Mouse (Mus musculus) stomach, postnatal 0 days (tissue): Measurements from ENCODE around the gene Tox4. TPM values are rescaled to one million over a fixed set of nuclear protein-coding genes. Genes with fewer than 3 reads are reported as not detected.

Source experiments
- ATAC-seq: fragments of 200-750 bp; cut with Nextera tagmentation; 2 replicates; pipeline ENCODE4 v1.8.0; 2017; ENCODE audit not compliant: low FRiP score, low TSS enrichment
- DNase-seq: peaks from one replicate; pipeline ENCODE4 v3.0.0-alpha.2; 2016; ENCODE audit warnings: low spot score
- H3K27ac ChIP-seq: fragments of 300-500 bp; sonication (generic); replicated peaks from 2 replicates; pipeline ENCODE4 v1.5.1; 2014; ENCODE audit warnings: mild to moderate bottlenecking, control low read depth
- H3K27me3 ChIP-seq: fragments of 300-500 bp; sonication (generic); 2 replicates; pipeline ENCODE4 v1.6.1; 2014; ENCODE audit warnings: low read length; ENCODE audit not compliant: control insufficient read depth, insufficient read depth
- H3K36me3 ChIP-seq: fragments of 300-500 bp; sonication (generic); 2 replicates; pipeline ENCODE4 v1.6.1; 2014; ENCODE audit warnings: low read length, mixed read lengths; ENCODE audit not compliant: control insufficient read depth, insufficient read depth
- H3K4me1 ChIP-seq: fragments of 300-500 bp; sonication (generic); replicated peaks from 2 replicates; pipeline ENCODE4 v1.6.1; 2014; ENCODE audit warnings: antibody characterized with exemption; ENCODE audit not compliant: control insufficient read depth, insufficient read depth
- H3K4me2 ChIP-seq: fragments of 300-500 bp; sonication (generic); replicated peaks from 2 replicates; pipeline ENCODE4 v1.6.1; 2014; ENCODE audit warnings: low read depth, mild to moderate bottlenecking, control low read depth, moderate library complexity
- H3K4me3 ChIP-seq: fragments of 300-500 bp; sonication (generic); 2 replicates; pipeline ENCODE4 v1.5.1; 2014; ENCODE audit warnings: low read depth, low read length, control low read depth
- H3K9ac ChIP-seq: fragments of 300-500 bp; sonication (generic); 2 replicates; pipeline ENCODE4 v1.6.1; 2014; ENCODE audit warnings: mild to moderate bottlenecking, low read length, control low read depth, mixed read lengths
- H3K9me3 ChIP-seq: fragments of 300-500 bp; sonication (generic); 2 replicates; pipeline ENCODE4 v1.6.1; 2016; ENCODE audit warnings: low read length; ENCODE audit not compliant: control insufficient read depth
- CTCF ChIP-seq: IDR thresholded peaks from 2 replicates; pipeline ENCODE4 v1.5.1; 2016; ENCODE audit warnings: antibody characterized with exemption, low read depth, mild to moderate bottlenecking, moderate library complexity
- EP300 ChIP-seq: optimal IDR thresholded peaks from 2 replicates; pipeline ENCODE3; 2016; ENCODE audit warnings: antibody characterized with exemption
- WGBS: fragments of 180-500 bp; shearing (Covaris S2); extraction: QIAGEN DNeasy Blood & Tissue Kit; methylation state at CpG from one replicate; pipeline ENCODE4 v1.1.7; 2014; 5-methylcytosine and 5-hydroxymethylcytosine counted together
- polyA plus RNA-seq: library from polyadenylated mRNA; unstranded; fragments of >200 nt; fragmentation: Nextera tagmentation; extraction: Ambion mirVana; gene quantifications from 2 replicates; pipeline ENCODE4 v1.2.1, GENCODE M21; 2015

Gene Tox4
- 21.5 and 22.9 TPM in 2 replicates for polyA plus RNA-seq

GRCm38 (mm10) chr14:52278932-52279746 lies at the start of gene Tox4, which contains the start of gene Rab2b:
Gene Tox4 (plus strand): TSS chr14:52279146.
Gene Rab2b (minus strand): TSS chr14:52279545.
- ATAC-seq (peak; percentile 99), DNase-seq (peak; percentile 99)
- Histone ChIP-seq H3K27me3 (no peaks in the 10 kb centered on the region), H3K4me1 (no peaks in the 10 kb centered on the region; the same call in 1 of the 2 replicates), H3K4me2 (peak within 1 kb of the TSS; percentile 68), H3K4me3 (peak within 1 kb of the TSS; percentile 89), H3K9ac (peak within 1 kb of the TSS; percentile 92), H3K36me3 (peaks cover 3% of the 10 kb centered on the region; the same call in 1 of the 2 replicates), H3K9me3 (no peaks in the 10 kb centered on the region), H3K27ac (peak within 1 kb of the TSS; percentile 92)
- WGBS = under 1% methylated on average over 66 of the region's 66 CpGs
- peak; percentile 100 for TF ChIP-seq CTCF
- TF ChIP-seq EP300 = no peak

- Histone ChIP-seq H3K9me3 (no peaks in the 10 kb centered on the region), H3K9ac (no peak overlapping the region), H3K4me1 (no peaks in the 10 kb centered on the region), H3K27me3 (no peaks in the 10 kb centered on the region), H3K36me3 (peaks cover 36% of the 10 kb centered on the region), H3K4me2 (no peak overlapping the region), H3K27ac (no peak overlapping the region), H3K4me3 (no peak overlapping the region)
- no peak for TF ChIP-seq CTCF
- TF ChIP-seq EP300 = no peak
- WGBS = 86% methylated on average over 6 of the region's 6 CpGs
- ATAC-seq (no peak), DNase-seq (no peak)
Observed at GRCm38 (mm10) chr14:52232249-52232648, 46.7 kb upstream of the Tox4 start.

- Histone ChIP-seq H3K4me3 (no peak overlapping the region), H3K4me1 (no peaks in the 10 kb centered on the region), H3K36me3 (peaks cover 35% of the 10 kb centered on the region), H3K9ac (no peak overlapping the region), H3K27ac (no peak overlapping the region), H3K9me3 (no peaks in the 10 kb centered on the region), H3K27me3 (no peaks in the 10 kb centered on the region), H3K4me2 (no peak overlapping the region)
- WGBS = 91% methylated on average over 7 of the region's 7 CpGs
- TF ChIP-seq EP300 (no peak), CTCF (no peak)
- ATAC-seq = no peak
- DNase-seq = no peak
Observed at GRCm38 (mm10) chr14:52235165-52235564, 43.8 kb upstream of the Tox4 start.

- Histone ChIP-seq H3K4me1 (no peaks in the 10 kb centered on the region), H3K4me3 (no peak overlapping the region), H3K9me3 (no peaks in the 10 kb centered on the region), H3K9ac (no peak overlapping the region), H3K4me2 (no peak overlapping the region), H3K36me3 (peaks cover 27% of the 10 kb centered on the region), H3K27ac (no peak overlapping the region), H3K27me3 (no peaks in the 10 kb centered on the region)
- DNase-seq = no peak
- 94% methylated on average over 1 of the region's 1 CpGs for WGBS
- TF ChIP-seq CTCF (no peak), EP300 (no peak)
- no peak for ATAC-seq
Observed at GRCm38 (mm10) chr14:52236216-52236615, 42.7 kb upstream of the Tox4 start.

GRCm38 (mm10) chr14:52244041-52244689 lies 34.8 kb upstream of the Tox4 start:
- H3K9me3 ChIP-seq = no peaks in the 10 kb centered on the region
- H3K4me1 ChIP-seq = 0 out of 2 replicates have a peak, but pooled peaks cover 3% of the 10 kb centered on the region
- H3K27ac ChIP-seq = peak overlapping the region; percentile 93
- DNase-seq = peak; percentile 99
- peak; percentile 99 for ATAC-seq
- no peaks in the 10 kb centered on the region for H3K27me3 ChIP-seq
- WGBS = under 1% methylated on average over 32 of the region's 32 CpGs
- peak overlapping the region; percentile 80 for H3K4me3 ChIP-seq
- peak overlapping the region; percentile 90 for H3K4me2 ChIP-seq
- H3K9ac ChIP-seq = peak overlapping the region; percentile 76
- no peak for TF ChIP-seq CTCF
- TF ChIP-seq EP300 = no peak
- H3K36me3 ChIP-seq = no peaks in the 10 kb centered on the region

- Histone ChIP-seq H3K4me2 (peak overlapping the region; percentile 90), H3K4me1 (0 out of 2 replicates have a peak, but pooled peaks cover 3% of the 10 kb centered on the region), H3K4me3 (peak overlapping the region; percentile 80), H3K27me3 (no peaks in the 10 kb centered on the region), H3K9me3 (no peaks in the 10 kb centered on the region), H3K9ac (peak overlapping the region; percentile 76), H3K36me3 (no peaks in the 10 kb centered on the region), H3K27ac (peak overlapping the region; percentile 93)
- DNase-seq (no peak), ATAC-seq (no peak; the same call in 1 of the 2 replicates)
- WGBS = 5% methylated on average over 7 of the region's 7 CpGs
- TF ChIP-seq CTCF (no peak), EP300 (no peak)
Observed at GRCm38 (mm10) chr14:52244690-52245042, 34.3 kb upstream of the Tox4 start.
